Mouse (Mus musculus) stomach, postnatal 0 days (tissue): ENCODE data around the gene Dda1. TPM values are rescaled to one million over a fixed set of nuclear protein-coding genes. Genes with fewer than 3 reads are reported as not detected.
"Not testable (repeated sequence)": the region's sequence is repeated elsewhere in the genome, so short reads cannot be mapped to it uniquely, and the experiment has no call there.

Source experiments
- ATAC-seq: fragments of 200-750 bp; cut with Nextera tagmentation; 2 replicates; pipeline ENCODE4 v1.8.0; 2017; ENCODE audit not compliant: low FRiP score, low TSS enrichment
- DNase-seq: peaks from one replicate; pipeline ENCODE4 v3.0.0-alpha.2; 2016; ENCODE audit warnings: low spot score
- H3K27ac ChIP-seq: fragments of 300-500 bp; sonication (generic); replicated peaks from 2 replicates; pipeline ENCODE4 v1.5.1; 2014; ENCODE audit warnings: mild to moderate bottlenecking, control low read depth
- H3K27me3 ChIP-seq: fragments of 300-500 bp; sonication (generic); 2 replicates; pipeline ENCODE4 v1.6.1; 2014; ENCODE audit warnings: low read length; ENCODE audit not compliant: control insufficient read depth, insufficient read depth
- H3K36me3 ChIP-seq: fragments of 300-500 bp; sonication (generic); 2 replicates; pipeline ENCODE4 v1.6.1; 2014; ENCODE audit warnings: low read length, mixed read lengths; ENCODE audit not compliant: control insufficient read depth, insufficient read depth
- H3K4me1 ChIP-seq: fragments of 300-500 bp; sonication (generic); replicated peaks from 2 replicates; pipeline ENCODE4 v1.6.1; 2014; ENCODE audit warnings: antibody characterized with exemption; ENCODE audit not compliant: control insufficient read depth, insufficient read depth
- H3K4me2 ChIP-seq: fragments of 300-500 bp; sonication (generic); replicated peaks from 2 replicates; pipeline ENCODE4 v1.6.1; 2014; ENCODE audit warnings: low read depth, mild to moderate bottlenecking, control low read depth, moderate library complexity
- H3K4me3 ChIP-seq: fragments of 300-500 bp; sonication (generic); 2 replicates; pipeline ENCODE4 v1.5.1; 2014; ENCODE audit warnings: low read depth, low read length, control low read depth
- H3K9ac ChIP-seq: fragments of 300-500 bp; sonication (generic); 2 replicates; pipeline ENCODE4 v1.6.1; 2014; ENCODE audit warnings: mild to moderate bottlenecking, low read length, control low read depth, mixed read lengths
- H3K9me3 ChIP-seq: fragments of 300-500 bp; sonication (generic); 2 replicates; pipeline ENCODE4 v1.6.1; 2016; ENCODE audit warnings: low read length; ENCODE audit not compliant: control insufficient read depth
- CTCF ChIP-seq: IDR thresholded peaks from 2 replicates; pipeline ENCODE4 v1.5.1; 2016; ENCODE audit warnings: antibody characterized with exemption, low read depth, mild to moderate bottlenecking, moderate library complexity
- EP300 ChIP-seq: optimal IDR thresholded peaks from 2 replicates; pipeline ENCODE3; 2016; ENCODE audit warnings: antibody characterized with exemption
- WGBS: fragments of 180-500 bp; shearing (Covaris S2); extraction: QIAGEN DNeasy Blood & Tissue Kit; methylation state at CpG from one replicate; pipeline ENCODE4 v1.1.7; 2014; 5-methylcytosine and 5-hydroxymethylcytosine counted together
- polyA plus RNA-seq: library from polyadenylated mRNA; unstranded; fragments of >200 nt; fragmentation: Nextera tagmentation; extraction: Ambion mirVana; gene quantifications from 2 replicates; pipeline ENCODE4 v1.2.1, GENCODE M21; 2015

Dda1 gene
- polyA plus RNA-seq, 1 experiment from 2014 or later, result 74.5 TPM

GRCm38 (mm10) chr8:71519037-71519825 lies 50.2 kb downstream of the Dda1 start:
- H3K27me3 ChIP-seq, ATAC-seq, H3K27ac ChIP-seq, H3K4me3 ChIP-seq, H3K4me1 ChIP-seq, H3K9ac ChIP-seq, H3K9me3 ChIP-seq, H3K4me2 ChIP-seq, H3K36me3 ChIP-seq: not testable (repeated sequence)
- DNase-seq, result peak; percentile 71
- peak; percentile 75 for TF ChIP-seq CTCF
- 36% methylated on average over 9 of the region's 10 CpGs for WGBS

GRCm38 (mm10) chr8:71521634-71522033 lies 52.6 kb downstream of the Dda1 start:
- 4% methylated on average over 17 of the region's 17 CpGs for WGBS

GRCm38 (mm10) chr8:71525226-71526050 lies 56.4 kb downstream of the Dda1 start, which contains the start of gene Ccdc194:
TSS of gene Ccdc194 (minus strand) at chr8:71525711.
- H3K4me3 ChIP-seq, result no peak within 1 kb of the TSS
- no peaks in the 10 kb centered on the region for H3K36me3 ChIP-seq
- no peak within 1 kb of the TSS for H3K4me2 ChIP-seq
- H3K9me3 ChIP-seq, result no peaks in the 10 kb centered on the region
- H3K9ac ChIP-seq, result 0 out of 2 replicates have a peak within 1 kb of the TSS, but pooled peaks have one; percentile 2
- no peak for ATAC-seq
- no peaks in the 10 kb centered on the region for H3K27me3 ChIP-seq
- 0 out of 2 replicates have a peak, but pooled peaks cover 2% of the 10 kb centered on the region for H3K4me1 ChIP-seq
- peak within 1 kb of the TSS; percentile 61; the same call in 1 of the 2 replicates for H3K27ac ChIP-seq
- TF ChIP-seq EP300 (no peak), CTCF (no peak)
- DNase-seq, result no peak
- WGBS, result 26% methylated on average over 45 of the region's 46 CpGs

More at GRCm38 (mm10) chr8:71521634-71522033, 52.6 kb downstream of the Dda1 start:
- Histone ChIP-seq H3K9me3 (no peaks in the 10 kb centered on the region), H3K27ac (no peak overlapping the region), H3K9ac (no peak overlapping the region), H3K4me1 (no peaks in the 10 kb centered on the region), H3K4me3 (no peak overlapping the region), H3K36me3 (no peaks in the 10 kb centered on the region), H3K4me2 (0 out of 2 replicates have a peak overlapping the region, but pooled peaks have one; percentile 8), H3K27me3 (no peaks in the 10 kb centered on the region)
- DNase-seq, result peak; percentile 96
- ATAC-seq, result peak; percentile 95
- TF ChIP-seq CTCF (peak; percentile 99), EP300 (no peak)

Other genes starting within 250 kb of the Dda1 start
- 5.8 and 6.0 TPM in 2 replicates for gene Myo9b, start 196.5 kb upstream of the Dda1 start, polyA plus RNA-seq
- 24.8 and 29.0 TPM in 2 replicates for gene Haus8, start 196.3 kb upstream of the Dda1 start, polyA plus RNA-seq
- gene Use1, start 102.4 kb upstream of the Dda1 start, polyA plus RNA-seq, result 97.1 and 107 TPM in 2 replicates
- gene Ocel1, start 97.9 kb upstream of the Dda1 start, polyA plus RNA-seq, result 8.2 and 9.1 TPM in 2 replicates
- 47.0 and 56.1 TPM in 2 replicates for gene Nr2f6, start 87.2 kb upstream of the Dda1 start, polyA plus RNA-seq
- gene Ushbp1, start 73.4 kb upstream of the Dda1 start, polyA plus RNA-seq, result 4.1 and 4.5 TPM in 2 replicates
- gene Babam1, start 72.3 kb upstream of the Dda1 start, polyA plus RNA-seq, result 54.7 and 61.7 TPM in 2 replicates
- gene Ankle1, start 63.2 kb upstream of the Dda1 start, polyA plus RNA-seq, result 5.0 and 6.4 TPM in 2 replicates
- gene Abhd8, start 5.5 kb upstream of the Dda1 start, polyA plus RNA-seq, result 22.1 and 23.5 TPM in 2 replicates
- gene Mrpl34, start 4.2 kb upstream of the Dda1 start, polyA plus RNA-seq, result 127 and 137 TPM in 2 replicates
- 0.68 and 1.1 TPM in 2 replicates for gene Ano8, start 16.8 kb downstream of the Dda1 start, polyA plus RNA-seq
- 7.2 and 8.2 TPM in 2 replicates for gene Gtpbp3, start 18.9 kb downstream of the Dda1 start, polyA plus RNA-seq
- 56.3 and 60.9 TPM in 2 replicates for gene Plvap, start 42.6 kb downstream of the Dda1 start, polyA plus RNA-seq
- 0.29 and 0.46 TPM in 2 replicates for gene Ccdc194, start 56.5 kb downstream of the Dda1 start, polyA plus RNA-seq
- 32.8 and 34.2 TPM in 2 replicates for gene Bst2, start 68.3 kb downstream of the Dda1 start, polyA plus RNA-seq
- gene Mvb12a, start 73.7 kb downstream of the Dda1 start, polyA plus RNA-seq, result 103 TPM in 2 replicates
- 1.0 and 1.4 TPM in 2 replicates for gene Tmem221, start 89.7 kb downstream of the Dda1 start, polyA plus RNA-seq
- 0.04 and 0.05 TPM in 2 replicates for gene Nxnl1, start 97.4 kb downstream of the Dda1 start, polyA plus RNA-seq
- 26.5 and 27.4 TPM in 2 replicates for gene Slc27a1, start 99.7 kb downstream of the Dda1 start, polyA plus RNA-seq
- 221 and 223 TPM in 2 replicates for gene Pgls, start 123.0 kb downstream of the Dda1 start, polyA plus RNA-seq
- 0.99 and 1.4 TPM in 2 replicates for gene Fam129c, start 128.4 kb downstream of the Dda1 start, polyA plus RNA-seq
- 40.3 and 41.1 TPM in 2 replicates for gene Colgalt1, start 141.8 kb downstream of the Dda1 start, polyA plus RNA-seq
- gene Unc13a, start 202.6 kb downstream of the Dda1 start, polyA plus RNA-seq, result 0.46 and 0.52 TPM in 2 replicates
- 4.6 and 5.4 TPM in 2 replicates for gene Jak3, start 207.1 kb downstream of the Dda1 start, polyA plus RNA-seq
- gene Insl3, start 220.0 kb downstream of the Dda1 start, polyA plus RNA-seq, result 1.9 and 2.6 TPM in 2 replicates
- 35.9 and 36.9 TPM in 2 replicates for gene B3gnt3, start 232.6 kb downstream of the Dda1 start, polyA plus RNA-seq